Mouse (Mus musculus): Measurements from ENCODE around the gene Fam78b. TPM values are rescaled to one million over a fixed set of nuclear protein-coding genes. Genes with fewer than 3 reads are reported as not detected.

The Fam78b gene
- polyA plus RNA-seq (2012; rRNA removed) = 0.98 and 1.6 TPM in 2 replicates

DNA sequence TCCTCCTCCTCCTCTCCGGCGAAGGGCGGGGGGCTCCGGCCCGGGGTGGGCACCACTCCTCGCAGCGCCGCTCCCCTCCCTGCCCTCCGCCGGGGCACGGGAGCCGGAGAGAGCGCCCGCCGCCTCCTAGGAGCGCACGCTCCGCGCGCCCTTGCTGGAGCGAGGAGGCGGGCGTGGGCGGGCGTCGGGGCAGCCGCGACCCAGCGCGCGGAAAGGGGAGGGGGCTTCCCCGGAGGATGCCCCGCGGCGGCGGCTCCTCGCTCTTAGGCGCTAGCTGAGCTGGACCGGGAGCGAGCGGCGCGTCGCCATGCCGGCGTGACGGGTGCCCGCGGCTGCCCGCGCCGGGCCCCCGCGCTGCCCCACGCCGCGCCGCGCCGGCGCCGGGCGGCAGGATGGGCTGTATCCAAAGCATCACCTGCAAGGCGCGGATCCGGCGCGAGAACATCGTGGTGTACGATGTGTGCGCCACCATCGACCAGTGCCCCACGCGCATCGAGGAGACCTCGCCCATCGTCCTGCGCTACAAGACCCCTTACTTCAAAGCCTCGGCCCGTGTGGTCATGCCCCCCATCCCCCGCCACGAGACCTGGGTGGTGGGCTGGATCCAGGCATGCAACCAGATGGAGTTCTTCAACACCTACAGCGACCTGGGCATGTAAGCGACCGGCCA is at the start of gene Fam78b:
Fam78b (plus strand) TSS at position 244 of the 670 bp plus-strand sequence.
- peak; percentile 15 for DNase-seq
- H3K27me3 ChIP-seq (ENCODE audit: control insufficient read depth, insufficient read depth, low read length) = peaks cover 3% of the 10 kb centered on the region; the same call in 1 of the 2 replicates
- no peaks in the 10 kb centered on the region for H3K36me3 ChIP-seq (ENCODE audit: control insufficient read depth, insufficient read depth, low read length)
- WGBS = under 1% methylated on average over 82 of the region's 85 CpGs
- H3K4me3 ChIP-seq (ENCODE audit: control insufficient read depth, insufficient read depth, low read length) = peak within 1 kb of the TSS; percentile 47
- TF ChIP-seq POLR2A (IDR thresholded peaks at IDR 0.05; ENCODE audit: control insufficient read depth, extremely low read depth, insufficient read depth, low read length, poor library complexity) (no peak), CTCF (IDR thresholded peaks at IDR 0.05; ENCODE audit: borderline replicate concordance, control insufficient read depth, extremely low read depth, insufficient read depth, low read length, poor library complexity) (no peak)
- H3K4me1 ChIP-seq (replicated peaks; ENCODE audit: control insufficient read depth, insufficient read depth, low read length) = no peaks in the 10 kb centered on the region; the same call in 1 of the 2 replicates
- no peak within 1 kb of the TSS for H3K27ac ChIP-seq (ENCODE audit: control insufficient read depth, insufficient read depth, low read length)

DNA sequence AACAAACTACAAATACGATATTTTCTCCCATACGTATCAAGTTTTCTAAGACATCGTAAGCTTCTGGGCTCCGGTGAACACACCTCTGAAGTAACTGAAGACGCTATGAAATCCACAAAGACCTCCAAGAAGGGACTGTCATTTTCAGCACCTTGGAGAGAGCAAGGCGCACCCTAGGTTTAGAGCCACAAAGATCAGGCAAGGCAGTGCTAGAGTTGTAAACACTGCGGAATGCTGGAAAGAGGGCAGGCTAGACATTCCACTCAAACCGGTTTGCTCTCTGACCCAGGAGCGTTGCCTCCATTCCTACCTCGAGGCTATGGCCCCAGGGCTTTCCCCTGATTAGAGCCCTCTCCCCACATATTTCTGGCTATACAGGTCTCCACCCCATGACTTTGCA is 36.7 kb upstream of the Fam78b start:
- 45% methylated on average over 10 of the region's 10 CpGs for WGBS
- Histone ChIP-seq H3K36me3 (ENCODE audit: control insufficient read depth, insufficient read depth, low read length) (no peaks in the 10 kb centered on the region), H3K4me3 (ENCODE audit: control insufficient read depth, insufficient read depth, low read length) (no peak overlapping the region), H3K27me3 (ENCODE audit: control insufficient read depth, insufficient read depth, low read length) (no peaks in the 10 kb centered on the region), H3K27ac (ENCODE audit: control insufficient read depth, insufficient read depth, low read length) (no peak overlapping the region), H3K4me1 (replicated peaks; ENCODE audit: control insufficient read depth, insufficient read depth, low read length) (no peaks in the 10 kb centered on the region)
- TF ChIP-seq POLR2A (IDR thresholded peaks at IDR 0.05; ENCODE audit: control insufficient read depth, extremely low read depth, insufficient read depth, low read length, poor library complexity) (no peak), CTCF (IDR thresholded peaks at IDR 0.05; ENCODE audit: borderline replicate concordance, control insufficient read depth, extremely low read depth, insufficient read depth, low read length, poor library complexity) (no peak)
- peak; percentile 1 for DNase-seq

DNA sequence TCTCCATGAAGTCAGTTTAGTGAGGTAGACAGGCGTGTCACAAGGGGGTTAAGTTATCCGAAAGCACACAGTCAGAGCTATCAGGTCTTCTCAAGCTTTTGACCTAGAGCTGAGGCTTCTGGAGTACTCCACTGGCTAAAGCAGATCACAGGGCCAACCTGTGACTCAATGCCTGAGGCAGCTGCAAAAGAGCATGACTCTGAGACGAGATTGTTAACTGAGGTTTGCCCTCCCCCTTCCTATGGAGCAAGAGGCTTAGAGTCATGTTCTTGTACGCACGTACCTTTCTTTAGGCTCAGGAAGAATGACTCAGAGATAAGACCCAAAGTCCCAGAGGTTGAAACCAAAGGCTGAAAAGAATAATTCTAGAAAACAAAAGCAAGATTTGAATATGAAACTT is 32.9 kb upstream of the Fam78b start:
- Histone ChIP-seq H3K4me1 (replicated peaks; ENCODE audit: control insufficient read depth, insufficient read depth, low read length) (no peaks in the 10 kb centered on the region), H3K36me3 (ENCODE audit: control insufficient read depth, insufficient read depth, low read length) (no peaks in the 10 kb centered on the region), H3K4me3 (ENCODE audit: control insufficient read depth, insufficient read depth, low read length) (no peak overlapping the region), H3K27ac (ENCODE audit: control insufficient read depth, insufficient read depth, low read length) (no peak overlapping the region), H3K27me3 (ENCODE audit: control insufficient read depth, insufficient read depth, low read length) (no peaks in the 10 kb centered on the region)
- no peak for DNase-seq
- 47% methylated on average over 5 of the region's 5 CpGs for WGBS
- TF ChIP-seq POLR2A (IDR thresholded peaks at IDR 0.05; ENCODE audit: control insufficient read depth, extremely low read depth, insufficient read depth, low read length, poor library complexity) (no peak), CTCF (IDR thresholded peaks at IDR 0.05; ENCODE audit: borderline replicate concordance, control insufficient read depth, extremely low read depth, insufficient read depth, low read length, poor library complexity) (no peak)

GRCm38 (mm10) chr1:166973731-166974130 is 27.5 kb upstream of the Fam78b start:
- H3K4me1 ChIP-seq (replicated peaks; ENCODE audit: control insufficient read depth, insufficient read depth, low read length) = no peaks in the 10 kb centered on the region
- 94% methylated on average over 3 of the region's 3 CpGs for WGBS
- no peak for TF ChIP-seq POLR2A (IDR thresholded peaks at IDR 0.05; ENCODE audit: control insufficient read depth, extremely low read depth, insufficient read depth, low read length, poor library complexity)
- TF ChIP-seq CTCF (IDR thresholded peaks at IDR 0.05; ENCODE audit: borderline replicate concordance, control insufficient read depth, extremely low read depth, insufficient read depth, low read length, poor library complexity) = no peak

GRCm38 (mm10) chr1:166978611-166979010 is 22.6 kb upstream of the Fam78b start:
- WGBS = 91% methylated on average over 5 of the region's 5 CpGs

More at GRCm38 (mm10) chr1:166973731-166974130, 27.5 kb upstream of the Fam78b start:
- no peak for DNase-seq
- Histone ChIP-seq H3K36me3 (ENCODE audit: control insufficient read depth, insufficient read depth, low read length) (no peaks in the 10 kb centered on the region), H3K4me3 (ENCODE audit: control insufficient read depth, insufficient read depth, low read length) (no peak overlapping the region), H3K27me3 (ENCODE audit: control insufficient read depth, insufficient read depth, low read length) (no peaks in the 10 kb centered on the region), H3K27ac (ENCODE audit: control insufficient read depth, insufficient read depth, low read length) (no peak overlapping the region)

GRCm38 (mm10) chr1:166994266-166994665 is 7.0 kb upstream of the Fam78b start:
- H3K4me1 ChIP-seq (replicated peaks; ENCODE audit: control insufficient read depth, insufficient read depth, low read length) = no peaks in the 10 kb centered on the region
- H3K4me3 ChIP-seq (ENCODE audit: control insufficient read depth, insufficient read depth, low read length) = no peak overlapping the region
- H3K27ac ChIP-seq (ENCODE audit: control insufficient read depth, insufficient read depth, low read length) = no peak overlapping the region
- DNase-seq = no peak
- WGBS = 94% methylated on average over 5 of the region's 5 CpGs
- TF ChIP-seq POLR2A (IDR thresholded peaks at IDR 0.05; ENCODE audit: control insufficient read depth, extremely low read depth, insufficient read depth, low read length, poor library complexity) = no peak
- no peak for TF ChIP-seq CTCF (IDR thresholded peaks at IDR 0.05; ENCODE audit: borderline replicate concordance, control insufficient read depth, extremely low read depth, insufficient read depth, low read length, poor library complexity)
- H3K27me3 ChIP-seq (ENCODE audit: control insufficient read depth, insufficient read depth, low read length) = no peaks in the 10 kb centered on the region
- no peaks in the 10 kb centered on the region for H3K36me3 ChIP-seq (ENCODE audit: control insufficient read depth, insufficient read depth, low read length)

More at GRCm38 (mm10) chr1:166978611-166979010, 22.6 kb upstream of the Fam78b start:
- no peaks in the 10 kb centered on the region for H3K36me3 ChIP-seq (ENCODE audit: control insufficient read depth, insufficient read depth, low read length)
- H3K4me3 ChIP-seq (ENCODE audit: control insufficient read depth, insufficient read depth, low read length) = no peak overlapping the region
- TF ChIP-seq CTCF (IDR thresholded peaks at IDR 0.05; ENCODE audit: borderline replicate concordance, control insufficient read depth, extremely low read depth, insufficient read depth, low read length, poor library complexity) (no peak), POLR2A (IDR thresholded peaks at IDR 0.05; ENCODE audit: control insufficient read depth, extremely low read depth, insufficient read depth, low read length, poor library complexity) (no peak)
- no peak for DNase-seq
- no peaks in the 10 kb centered on the region for H3K4me1 ChIP-seq (replicated peaks; ENCODE audit: control insufficient read depth, insufficient read depth, low read length)
- H3K27ac ChIP-seq (ENCODE audit: control insufficient read depth, insufficient read depth, low read length) = no peak overlapping the region
- no peaks in the 10 kb centered on the region for H3K27me3 ChIP-seq (ENCODE audit: control insufficient read depth, insufficient read depth, low read length)
